Mouse (Mus musculus) midbrain, embryonic 14.5 days (tissue): ENCODE data around the gene Ube2o. TPM values are rescaled to one million over a fixed set of nuclear protein-coding genes. Genes with fewer than 3 reads are reported as not detected.

Experiments used
- ATAC-seq: fragments of 200-750 bp; cut with Nextera tagmentation; 2 replicates; pipeline ENCODE4 v1.8.0; 2017; ENCODE audit warnings: moderate number of reproducible peaks, moderate library complexity; ENCODE audit not compliant: low FRiP score, low TSS enrichment
- DNase-seq: peaks from one replicate; pipeline ENCODE4 v3.0.0-alpha.2; 2015
- H3K27ac ChIP-seq: fragments of 300-500 bp; sonication (generic); replicated peaks from 2 replicates; pipeline ENCODE4 v1.5.1; 2014; ENCODE audit warnings: mild to moderate bottlenecking, low read depth, low read length, moderate library complexity
- H3K27me3 ChIP-seq: fragments of 300-500 bp; sonication (generic); 2 replicates; pipeline ENCODE4 v1.6.1; 2014; ENCODE audit warnings: low read length, control low read depth, mixed read lengths; ENCODE audit not compliant: control insufficient read depth, insufficient read depth
- H3K36me3 ChIP-seq: fragments of 300-500 bp; sonication (generic); 2 replicates; pipeline ENCODE4 v1.6.1; 2014; ENCODE audit warnings: low read length, control low read depth; ENCODE audit not compliant: control insufficient read depth, insufficient read depth
- H3K4me1 ChIP-seq: fragments of 300-500 bp; sonication (generic); 2 replicates; pipeline ENCODE4 v1.6.1; 2014; ENCODE audit warnings: mild to moderate bottlenecking, antibody characterized with exemption, low read length, control low read depth; ENCODE audit not compliant: control insufficient read depth, insufficient read depth
- H3K4me2 ChIP-seq: fragments of 300-500 bp; sonication (generic); 2 replicates; pipeline ENCODE4 v1.6.1; 2014; ENCODE audit warnings: mild to moderate bottlenecking, low read length, moderate library complexity
- H3K4me3 ChIP-seq: fragments of 300-500 bp; sonication (generic); replicated peaks from 2 replicates; pipeline ENCODE4 v1.5.1; 2014; ENCODE audit warnings: low read depth, low read length
- H3K9ac ChIP-seq: fragments of 300-500 bp; sonication (generic); replicated peaks from 2 replicates; pipeline ENCODE4 v1.6.1; 2014; ENCODE audit warnings: mild to moderate bottlenecking, low read length, moderate library complexity
- H3K9me3 ChIP-seq: fragments of 300-500 bp; sonication (generic); 2 replicates; pipeline ENCODE4 v1.6.1; 2016; ENCODE audit warnings: low read length, control low read depth, mixed read lengths; ENCODE audit not compliant: control insufficient read depth
- WGBS: fragments of 180-500 bp; shearing (Covaris S2); extraction: QIAGEN DNeasy Blood & Tissue Kit; methylation state at CpG from one replicate; pipeline ENCODE4 v1.1.7; 2014; 5-methylcytosine and 5-hydroxymethylcytosine counted together
- polyA plus RNA-seq: library from polyadenylated mRNA; unstranded; fragments of >200 nt; fragmentation: Nextera tagmentation; extraction: Ambion mirVana; gene quantifications from 2 replicates; pipeline ENCODE4 v1.2.1, GENCODE M21; 2014

Gene Ube2o
- 26.1 and 26.9 TPM in 2 replicates for polyA plus RNA-seq

GRCm38 (mm10) chr11:116581376-116581814, at the start of gene Ube2o:
TSS of gene Ube2o (minus strand) at chr11:116581447.
- Histone ChIP-seq H3K27ac (peak within 1 kb of the TSS; percentile 95), H3K27me3 (no peaks in the 10 kb centered on the region), H3K4me1 (peaks cover 13% of the 10 kb centered on the region), H3K4me3 (peak within 1 kb of the TSS; percentile 87), H3K36me3 (no peaks in the 10 kb centered on the region), H3K4me2 (peak within 1 kb of the TSS; percentile 76), H3K9ac (peak within 1 kb of the TSS; percentile 98), H3K9me3 (no peaks in the 10 kb centered on the region)
- ATAC-seq = peak; percentile 90
- DNase-seq = peak; percentile 93
- 2% methylated on average over 48 of the region's 51 CpGs for WGBS

DNA sequence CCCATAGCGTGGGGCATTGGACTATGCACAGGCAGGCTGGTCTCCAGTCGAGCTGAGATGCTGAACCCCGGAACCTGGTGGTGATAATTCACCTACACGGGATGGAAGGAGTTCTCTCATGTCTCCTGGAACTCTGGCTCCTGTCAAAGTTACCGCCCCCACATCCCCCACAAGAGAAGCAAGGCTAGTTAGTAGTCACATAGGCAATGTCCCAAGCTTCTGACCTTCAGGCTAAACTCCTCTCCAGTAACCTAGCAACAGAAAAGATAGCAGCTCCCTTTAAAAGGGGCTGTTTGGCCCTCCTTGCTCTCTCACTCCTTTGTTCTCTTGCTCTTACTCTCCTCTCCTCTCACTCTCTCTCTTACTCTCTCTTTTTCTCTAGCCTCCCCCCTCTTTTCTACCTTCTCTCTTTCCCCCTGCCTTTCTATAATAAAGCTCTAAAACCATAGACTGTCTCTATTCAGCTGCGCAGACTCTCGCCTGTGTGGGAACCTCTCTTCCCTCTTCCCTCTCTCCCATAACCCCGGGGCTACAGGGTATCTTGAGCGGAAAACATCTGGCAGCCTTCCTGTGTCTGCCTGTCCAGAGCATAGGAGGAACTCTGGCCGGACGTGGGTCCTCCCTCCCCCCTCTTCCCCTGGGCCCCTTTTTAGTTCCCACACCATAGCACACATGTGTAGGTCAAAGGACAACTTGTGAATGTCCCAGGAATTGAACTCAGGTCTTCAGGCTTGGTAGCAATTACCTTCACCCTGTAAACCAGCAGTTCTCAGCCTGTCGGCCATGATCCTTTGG, 49.1 kb upstream of the Ube2o start:
- DNase-seq (no peak), ATAC-seq (no peak)
- Histone ChIP-seq H3K36me3 (no peaks in the 10 kb centered on the region), H3K4me1 (no peaks in the 10 kb centered on the region), H3K4me2 (no peak overlapping the region), H3K9me3 (no peaks in the 10 kb centered on the region), H3K27ac (no peak overlapping the region), H3K9ac (no peak overlapping the region), H3K4me3 (no peak overlapping the region), H3K27me3 (peaks cover under 1% of the 10 kb centered on the region; the same call in 1 of the 2 replicates)
- WGBS = 61% methylated on average over 12 of the region's 12 CpGs

DNA sequence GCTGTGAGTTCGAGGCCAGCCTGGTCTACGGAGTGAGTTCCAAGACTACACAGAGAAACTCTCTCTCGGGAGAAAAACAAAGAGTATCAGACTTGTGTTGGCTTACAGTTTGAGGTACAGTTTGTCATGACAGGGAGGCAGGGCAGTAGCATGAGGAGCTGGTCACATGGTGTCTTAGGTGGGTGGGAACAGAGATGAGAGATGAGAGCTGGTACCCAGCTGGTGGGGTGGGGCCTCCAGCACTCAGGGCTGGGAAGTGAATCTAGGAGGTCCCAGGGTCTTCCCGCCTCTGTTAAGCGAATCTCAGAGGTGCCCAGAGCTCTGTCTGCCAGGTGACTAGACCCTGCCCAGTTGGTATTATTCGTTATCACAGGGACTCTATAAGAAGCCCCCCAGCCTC, 48.2 kb upstream of the Ube2o start:
- H3K9me3 ChIP-seq = no peaks in the 10 kb centered on the region
- DNase-seq (no peak), ATAC-seq (no peak)
- WGBS = 87% methylated on average over 6 of the region's 6 CpGs
- peaks cover 9% of the 10 kb centered on the region for H3K27me3 ChIP-seq
- no peak overlapping the region for H3K4me2 ChIP-seq
- H3K4me3 ChIP-seq = no peak overlapping the region
- no peaks in the 10 kb centered on the region for H3K4me1 ChIP-seq
- no peak overlapping the region for H3K27ac ChIP-seq
- no peak overlapping the region for H3K9ac ChIP-seq
- H3K36me3 ChIP-seq = no peaks in the 10 kb centered on the region

DNA sequence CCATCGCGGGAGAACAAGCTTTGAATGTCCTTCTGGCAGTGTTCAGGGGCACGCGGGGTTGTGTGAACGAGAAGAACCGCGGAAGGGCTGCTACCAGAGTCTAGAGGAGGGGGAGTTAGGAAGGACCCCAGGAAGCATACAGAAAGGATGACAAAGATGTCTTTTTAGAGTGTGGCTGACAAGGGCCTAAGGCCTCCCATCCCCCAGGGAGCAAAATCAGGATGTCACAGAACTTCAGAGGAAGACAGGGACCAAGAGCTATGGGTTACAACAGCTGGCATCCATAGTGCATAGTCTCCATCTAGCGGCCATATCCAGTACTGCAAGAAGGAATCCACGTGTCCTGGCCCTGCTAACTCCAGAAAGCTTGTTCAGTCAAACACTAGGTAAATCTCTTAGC, 47.5 kb upstream of the Ube2o start:
- DNase-seq (peak; percentile 95), ATAC-seq (peak; percentile 48; the same call in 1 of the 2 replicates)
- Histone ChIP-seq H3K27ac (no peak overlapping the region), H3K4me2 (no peak overlapping the region), H3K9me3 (no peaks in the 10 kb centered on the region), H3K36me3 (no peaks in the 10 kb centered on the region), H3K4me1 (peaks cover 5% of the 10 kb centered on the region; the same call in 1 of the 2 replicates), H3K27me3 (peaks cover 17% of the 10 kb centered on the region), H3K9ac (no peak overlapping the region), H3K4me3 (no peak overlapping the region)
- WGBS = 57% methylated on average over 9 of the region's 9 CpGs

GRCm38 (mm10) chr11:116627072-116628020, 46.1 kb upstream of the Ube2o start:
- H3K9me3 ChIP-seq = no peaks in the 10 kb centered on the region
- H3K9ac ChIP-seq = no peak overlapping the region
- H3K4me1 ChIP-seq = peaks cover 5% of the 10 kb centered on the region; the same call in 1 of the 2 replicates
- no peak overlapping the region for H3K4me3 ChIP-seq
- H3K4me2 ChIP-seq = no peak overlapping the region
- 40% methylated on average over 10 of the region's 10 CpGs for WGBS
- H3K27ac ChIP-seq = no peak overlapping the region
- peaks cover 23% of the 10 kb centered on the region for H3K27me3 ChIP-seq
- no peaks in the 10 kb centered on the region for H3K36me3 ChIP-seq
- peak; percentile 34 for DNase-seq
- no peak for ATAC-seq

DNA sequence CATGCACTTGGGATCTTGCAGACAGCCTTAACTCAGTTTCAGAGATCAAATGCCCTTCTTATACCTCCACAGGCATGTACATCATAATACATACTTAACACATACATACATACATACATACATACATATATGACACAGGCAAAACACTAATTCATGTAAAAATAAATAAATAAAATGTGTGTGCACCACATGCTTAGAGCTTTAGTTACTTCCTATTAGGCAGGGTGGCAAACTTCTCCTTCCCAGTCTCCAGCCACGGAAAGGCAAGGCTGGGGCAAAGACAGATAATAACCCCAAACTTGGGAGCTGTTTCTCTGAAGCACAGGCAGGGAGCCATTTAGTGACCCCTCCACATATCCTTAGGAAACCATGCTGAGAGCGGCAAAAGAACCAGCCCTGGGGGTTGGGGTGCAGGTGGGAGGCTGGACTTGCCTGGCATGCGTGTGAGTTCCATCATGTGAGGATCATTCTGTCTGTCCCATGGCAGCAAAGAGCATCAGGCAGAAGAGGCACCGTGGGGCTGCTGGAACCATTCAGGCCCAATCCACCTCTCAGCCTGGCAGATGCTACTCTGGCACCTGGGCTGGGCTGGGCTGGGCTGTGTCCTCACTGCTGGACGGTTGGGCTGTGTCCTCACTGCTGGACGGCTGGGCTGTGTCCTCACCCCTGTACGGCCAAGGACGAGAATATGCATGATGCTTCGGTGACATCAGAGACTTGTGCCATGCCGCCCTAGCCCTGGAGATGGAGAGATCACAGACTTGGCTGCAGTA, 45.2 kb upstream of the Ube2o start, which contains the start of gene Rhbdf2:
Rhbdf2 (minus strand) TSS at position 721 of the 773 bp plus-strand sequence.
- no peak within 1 kb of the TSS for H3K9ac ChIP-seq
- H3K27me3 ChIP-seq = peaks cover 23% of the 10 kb centered on the region
- H3K4me2 ChIP-seq = no peak within 1 kb of the TSS
- peaks cover 5% of the 10 kb centered on the region; the same call in 1 of the 2 replicates for H3K4me1 ChIP-seq
- H3K9me3 ChIP-seq = no peaks in the 10 kb centered on the region
- H3K36me3 ChIP-seq = no peaks in the 10 kb centered on the region
- no peak for DNase-seq
- ATAC-seq = no peak
- no peak within 1 kb of the TSS for H3K27ac ChIP-seq
- no peak within 1 kb of the TSS for H3K4me3 ChIP-seq
- 70% methylated on average over 10 of the region's 10 CpGs for WGBS

GRCm38 (mm10) chr11:116625081-116626000, 44.1 kb upstream of the Ube2o start:
- 74% methylated on average over 17 of the region's 17 CpGs for WGBS
- no peak for ATAC-seq
- Histone ChIP-seq H3K9me3 (no peaks in the 10 kb centered on the region), H3K9ac (no peak overlapping the region), H3K4me1 (peaks cover 5% of the 10 kb centered on the region; the same call in 1 of the 2 replicates), H3K4me3 (no peak overlapping the region), H3K27ac (no peak overlapping the region), H3K27me3 (peaks cover 23% of the 10 kb centered on the region), H3K4me2 (no peak overlapping the region), H3K36me3 (no peaks in the 10 kb centered on the region)
- DNase-seq = peak; percentile 52
